Mouse (Mus musculus): ENCODE data around the gene Efcab12.
A peak's percentile ranks its signal among the peaks of the same experiment; 100 is the strongest.

Gene Efcab12

DNA sequence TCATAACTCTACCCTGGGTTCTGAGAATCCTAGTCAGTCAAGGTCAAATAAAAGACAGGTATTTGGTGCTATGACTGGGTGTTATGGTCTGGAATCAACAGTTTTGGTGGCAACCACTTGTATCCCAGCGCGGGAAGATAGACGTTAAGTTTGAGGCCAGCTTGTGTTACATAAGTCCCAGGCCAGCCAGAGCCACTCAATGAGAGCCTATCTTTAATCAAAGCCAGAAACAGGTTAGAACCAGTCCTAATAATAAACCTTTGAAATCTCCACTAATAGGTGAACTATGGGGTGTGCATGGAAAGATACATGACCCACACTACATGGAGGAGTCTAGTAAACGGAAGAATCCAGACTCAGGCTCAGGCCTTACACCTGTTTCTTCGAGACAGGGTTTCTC is 533 bp upstream of the Efcab12 start:
- DNase-seq = no peak

DNA sequence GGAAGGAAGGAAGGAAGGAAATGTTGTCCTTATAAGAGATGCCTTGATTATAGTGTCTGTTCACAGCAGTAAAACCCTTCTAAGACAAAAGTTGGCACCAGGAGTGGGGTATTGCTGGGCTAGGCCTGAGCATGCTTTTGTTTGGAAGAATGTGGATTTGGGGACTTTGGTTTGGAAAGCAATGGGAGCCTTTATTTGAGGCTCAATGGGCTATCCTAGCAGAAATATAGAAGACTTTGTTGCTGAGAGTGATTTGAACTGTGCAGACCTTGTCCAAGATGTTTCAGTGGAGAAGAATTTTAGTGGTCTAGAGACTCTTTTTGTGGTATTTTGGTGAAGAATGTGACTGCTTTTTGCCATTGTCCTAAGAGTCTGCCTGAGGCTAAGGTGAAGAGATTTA is 4.4 kb downstream of the Efcab12 start:
- DNase-seq = no peak

DNA sequence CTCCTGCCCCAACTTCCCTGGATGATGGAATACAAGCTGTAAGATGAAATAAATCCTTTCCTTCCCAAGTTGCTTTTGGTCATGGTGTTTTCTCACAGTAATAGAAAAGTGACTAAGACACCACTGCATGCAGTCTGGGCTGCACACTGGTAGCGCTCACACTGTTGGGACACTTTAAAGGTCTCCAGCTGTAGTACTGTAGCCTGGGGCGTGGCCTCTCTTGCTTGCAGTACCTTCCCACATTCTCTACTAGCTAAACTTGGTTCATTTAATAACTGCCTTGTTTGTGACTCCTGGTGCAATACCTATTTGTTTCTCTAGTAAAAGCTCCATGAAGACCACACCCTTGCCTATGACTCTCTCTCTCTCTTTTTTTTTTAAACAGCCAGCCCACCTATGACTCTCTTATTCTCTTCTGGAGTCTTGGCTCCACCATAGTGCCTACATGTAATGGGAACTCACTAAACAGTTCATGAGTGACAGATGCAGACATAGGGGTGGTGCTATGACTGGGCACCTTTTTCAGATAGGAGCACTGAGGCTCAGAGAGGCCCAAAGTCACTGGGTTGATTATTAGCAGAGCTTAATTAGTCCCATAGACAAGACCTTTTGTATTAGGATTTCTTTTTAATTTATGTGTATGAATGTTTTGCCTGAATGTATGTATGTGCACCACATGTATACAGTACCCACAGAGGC is 5.9 kb downstream of the Efcab12 start:
- no peak for DNase-seq

DNA sequence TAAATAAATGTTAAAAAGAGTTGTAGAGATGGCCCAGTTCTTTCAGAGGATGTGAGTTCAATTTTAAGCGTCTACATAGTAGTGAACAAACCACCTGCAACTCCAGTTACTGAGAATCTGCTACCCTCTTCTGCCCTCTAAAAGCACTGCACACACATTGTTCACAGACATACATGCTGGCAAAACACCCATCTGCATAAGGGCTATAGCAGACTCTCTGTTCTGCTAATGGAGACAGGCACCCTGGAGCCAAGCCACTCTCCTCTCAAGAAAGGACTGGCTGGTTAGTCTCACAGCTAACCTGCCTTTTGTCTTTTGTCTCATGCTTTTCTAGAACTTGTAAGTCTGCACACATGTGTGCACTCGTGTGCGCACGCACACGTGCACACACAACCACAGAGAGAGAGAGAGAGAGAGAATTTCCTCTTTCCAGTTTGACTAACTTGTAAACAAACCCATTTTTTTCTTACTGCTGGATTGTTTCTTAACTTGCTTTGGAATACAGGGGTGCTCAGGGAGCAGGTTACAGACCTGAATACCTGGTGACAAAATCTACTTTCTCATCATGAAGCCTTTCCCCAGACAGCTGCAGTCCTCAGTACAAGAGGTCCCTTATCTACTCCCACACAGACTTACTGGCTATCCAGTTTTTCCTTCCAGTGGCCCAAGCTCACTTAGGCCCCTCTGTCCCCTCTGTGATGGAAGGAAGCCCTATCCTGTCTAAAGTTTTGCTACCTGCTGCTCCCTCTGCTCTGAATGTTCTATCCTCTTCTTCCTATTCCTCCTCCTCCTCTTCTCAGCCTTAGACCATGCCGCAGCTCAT is 7.2 kb downstream of the Efcab12 start:
- DNase-seq = no peak

DNA sequence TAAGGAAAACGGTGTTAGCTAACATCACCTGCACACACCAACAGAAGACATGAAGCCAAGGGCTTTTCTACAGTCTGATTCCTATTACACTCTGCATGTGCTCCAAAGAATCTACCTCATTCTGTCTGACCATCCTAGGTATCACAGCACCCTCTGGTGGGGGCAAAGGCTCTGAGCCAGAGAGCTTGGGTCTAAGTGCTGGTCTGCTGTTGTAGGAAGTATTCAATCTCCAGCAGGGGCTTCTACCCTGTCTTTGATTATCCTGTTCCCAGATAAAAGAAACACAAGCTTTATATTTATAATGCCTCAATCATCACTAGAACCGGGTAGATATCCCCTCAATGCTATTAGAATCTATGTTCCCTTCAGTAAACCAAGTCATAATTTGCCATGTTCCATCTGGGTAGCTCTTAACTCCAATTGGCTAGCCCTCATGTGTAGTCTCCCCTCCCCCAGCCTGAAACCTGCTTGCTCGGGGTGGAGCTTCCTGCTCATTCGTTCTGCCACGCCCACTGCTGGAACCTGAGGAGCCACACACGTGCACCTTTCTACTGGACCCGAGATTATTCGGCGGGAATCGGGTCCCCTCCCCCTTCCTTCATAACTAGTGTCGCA is 14.3 kb downstream of the Efcab12 start:
- peak; percentile 76 for DNase-seq

DNA sequence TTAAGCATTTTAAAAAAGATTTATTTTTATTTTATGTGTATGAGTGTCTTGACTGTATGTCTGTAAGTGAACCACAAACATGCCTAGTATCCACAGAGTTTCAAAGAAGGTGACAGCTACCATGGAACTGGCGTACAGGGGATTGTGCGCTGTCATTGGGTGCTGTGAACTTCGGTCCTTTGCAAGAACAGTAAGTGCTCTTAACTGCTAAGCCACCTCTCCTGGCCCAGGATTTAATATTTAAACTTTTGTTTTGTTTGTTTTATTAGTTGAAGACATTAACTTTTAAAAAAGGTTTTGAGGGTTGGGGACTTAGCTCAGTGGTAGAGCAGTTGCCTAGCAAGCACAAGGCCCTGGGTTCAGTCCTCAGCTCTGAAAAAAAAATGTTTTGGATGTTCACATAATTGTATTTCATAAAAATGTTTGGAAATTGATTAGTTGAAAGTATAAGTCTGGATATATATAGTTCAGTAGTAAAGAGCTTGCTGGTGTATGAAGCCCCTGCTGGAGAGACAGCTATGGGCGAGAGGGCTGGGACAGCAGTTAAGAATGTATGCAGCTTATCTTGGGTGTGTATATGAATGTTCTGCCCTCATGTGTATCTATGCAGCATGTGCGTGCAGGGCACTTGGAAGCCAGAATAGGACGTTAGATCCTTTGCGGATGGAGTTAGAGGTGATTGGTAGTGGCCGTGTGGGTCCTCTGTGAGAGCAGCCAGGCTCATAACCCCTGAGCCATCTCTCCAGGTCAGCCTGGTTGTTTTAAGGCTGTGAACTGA is 16.8 kb downstream of the Efcab12 start:
- no peak for DNase-seq

DNA sequence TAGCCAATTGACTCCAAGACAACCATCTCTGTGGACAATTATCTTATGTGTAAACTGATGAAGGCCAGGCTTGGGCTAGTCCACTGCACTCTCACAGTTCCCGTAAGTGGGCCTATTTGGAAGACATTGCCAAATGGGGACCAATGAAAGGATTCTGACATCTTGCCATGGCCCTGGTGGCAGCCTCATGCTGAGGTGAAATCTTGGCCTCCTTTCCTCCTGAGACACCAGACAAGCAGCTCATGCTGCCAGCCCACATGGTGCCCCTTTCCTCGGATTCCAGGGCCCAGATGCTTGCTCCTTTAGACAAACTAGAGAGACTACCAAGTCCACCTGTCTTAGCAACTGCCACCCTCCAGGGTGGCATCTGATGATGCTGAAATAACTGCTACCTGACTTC is 20.1 kb downstream of the Efcab12 start:
- DNase-seq = no peak

DNA sequence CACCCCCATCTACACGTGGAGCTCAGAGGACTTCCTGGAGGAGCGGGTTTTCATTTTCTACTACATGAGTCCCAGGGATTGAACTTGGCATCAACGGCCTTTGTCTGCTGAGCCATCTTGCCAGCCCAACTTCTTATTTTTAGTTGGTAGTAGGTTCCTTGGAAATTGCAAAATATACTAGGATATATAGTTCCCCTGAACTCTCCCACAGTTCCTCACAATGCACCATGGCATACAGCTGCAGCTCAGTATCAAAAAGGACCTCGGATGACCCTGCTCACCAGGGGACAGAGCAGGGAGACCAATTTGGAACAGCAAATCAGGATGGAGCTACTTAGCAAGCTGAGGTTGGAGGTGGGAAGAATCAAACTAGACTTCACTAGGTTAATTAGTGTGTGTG is 23.2 kb downstream of the Efcab12 start:
- no peak for DNase-seq

DNA sequence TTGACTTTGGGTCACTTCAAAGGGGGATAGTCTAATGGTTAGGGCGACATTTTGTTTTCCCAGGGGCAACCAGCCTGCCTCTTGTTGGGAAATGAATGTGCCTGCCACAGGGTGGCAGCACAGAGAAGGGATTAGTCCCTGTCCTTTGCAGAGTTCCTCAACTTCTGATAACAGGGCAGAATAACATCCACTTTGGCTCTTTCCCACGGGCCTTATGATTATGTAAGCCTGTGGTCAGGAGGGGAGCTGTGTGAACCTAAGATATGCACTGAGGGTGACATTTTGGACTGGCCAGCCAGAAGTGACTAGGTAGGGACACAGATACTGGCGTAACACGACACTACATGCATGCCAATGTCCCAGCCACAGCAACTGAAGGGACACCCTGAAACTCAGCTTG is 24.1 kb downstream of the Efcab12 start:
- DNase-seq = peak; percentile 52 to 53

DNA sequence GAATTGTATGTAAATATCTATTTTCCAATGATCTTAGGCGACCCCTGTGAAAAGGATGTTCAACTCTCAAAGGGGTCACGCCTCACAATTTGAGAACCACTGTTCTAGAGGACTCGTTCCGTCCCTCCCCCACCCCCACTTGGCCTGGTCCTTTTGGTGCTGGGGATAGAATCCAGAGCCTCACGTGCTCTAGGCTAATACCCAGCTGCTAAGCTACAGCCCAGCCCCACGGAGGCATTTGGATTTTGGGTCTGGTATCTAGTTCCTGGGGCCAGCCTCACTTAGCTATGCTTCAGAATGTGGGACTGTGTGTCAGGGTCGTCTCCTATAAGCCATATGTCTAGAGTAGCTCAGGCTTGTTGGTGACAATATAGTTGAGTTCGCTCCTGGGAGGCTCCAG is 26.6 kb downstream of the Efcab12 start:
- DNase-seq = no peak

DNA sequence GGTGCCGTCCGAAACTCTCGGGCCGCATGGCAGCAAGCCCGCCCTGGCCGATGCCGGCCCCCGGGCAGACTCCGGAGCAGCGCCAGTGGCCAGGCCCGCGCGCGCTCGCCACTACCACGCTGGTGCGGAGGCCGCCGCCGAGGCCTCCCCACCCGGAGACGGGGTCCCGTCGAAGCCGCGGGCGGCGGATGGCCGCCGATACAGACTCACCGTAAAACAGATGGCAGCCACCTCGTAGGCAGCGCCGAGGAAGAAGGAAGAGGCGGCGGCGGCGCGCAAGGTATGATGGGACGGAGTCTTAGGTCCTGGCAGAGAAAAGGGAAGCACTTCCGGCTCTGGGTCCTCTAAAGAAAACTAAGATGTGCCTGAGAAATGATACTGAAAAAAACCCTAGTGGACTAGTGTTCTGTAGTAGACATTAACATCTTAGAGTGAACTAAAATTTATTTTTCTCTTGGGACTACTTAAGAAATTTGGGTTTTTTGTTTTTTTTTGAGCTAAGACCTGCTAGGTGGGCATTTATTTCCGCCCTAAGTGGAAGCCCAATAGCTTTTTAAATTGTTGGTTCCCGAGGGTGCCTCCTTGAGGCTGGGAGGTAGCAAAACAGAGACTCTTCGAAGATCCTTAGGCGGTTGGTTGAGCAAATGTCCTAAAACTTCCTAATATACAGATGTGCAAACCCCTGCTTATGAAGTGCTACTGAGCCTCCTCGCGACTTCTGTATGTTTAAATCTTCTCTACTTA is 29.6 kb downstream of the Efcab12 start, which contains the start of gene Rpl32:
Rpl32 (minus strand) TSS at position 260 of the 744 bp plus-strand sequence.
- DNase-seq = peak; percentile 84 to 85

DNA sequence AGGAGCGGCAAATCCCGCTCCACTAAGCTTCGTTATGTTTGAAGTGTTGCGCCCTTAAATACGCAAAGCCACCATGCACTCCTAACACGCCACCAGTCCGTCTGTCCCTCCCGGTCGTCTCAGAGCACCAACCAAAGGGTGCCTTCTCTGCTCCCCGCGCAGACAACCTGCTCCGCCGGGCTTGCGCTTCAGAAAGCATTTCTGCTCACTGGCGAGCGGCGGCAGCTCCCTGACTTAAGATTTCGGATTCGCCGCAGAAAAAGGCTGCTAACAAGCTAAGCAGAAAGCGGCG is 30.1 kb downstream of the Efcab12 start:
- DNase-seq = no peak

DNA sequence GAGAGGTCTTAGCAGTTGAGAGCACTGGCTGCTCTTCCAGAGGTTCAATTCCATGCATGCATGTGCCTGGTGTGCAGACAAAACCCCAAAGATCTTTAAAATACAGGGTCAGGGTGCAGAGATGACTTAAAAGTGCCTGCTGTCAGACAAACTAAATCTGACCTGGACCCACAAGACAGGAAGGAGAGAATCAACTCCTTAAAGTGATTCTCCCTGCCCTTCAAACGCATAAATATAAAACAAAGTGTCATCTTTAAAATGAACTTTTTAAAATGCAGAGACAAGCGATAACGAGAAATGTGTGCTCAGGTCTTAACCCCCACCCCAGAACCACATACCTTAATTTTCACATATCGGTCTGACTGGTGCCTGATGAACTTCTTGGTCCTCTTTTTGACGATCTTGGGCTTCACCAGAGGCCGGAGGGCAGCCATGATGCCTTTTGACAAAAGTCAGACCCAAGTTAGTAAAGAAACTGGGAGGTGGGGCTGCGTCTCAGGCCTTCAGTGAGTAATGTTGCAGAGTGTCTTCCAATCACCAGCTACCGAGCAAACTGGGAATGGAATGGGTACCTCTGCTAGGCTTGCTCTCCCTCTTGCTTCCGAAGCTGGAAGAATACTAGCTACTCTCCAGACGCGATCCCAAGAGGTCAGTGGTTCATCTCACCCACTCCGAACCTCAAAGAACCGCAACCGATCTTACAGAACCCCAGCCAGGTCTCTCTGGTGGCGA is 30.6 kb downstream of the Efcab12 start:
- no peak for DNase-seq

DNA sequence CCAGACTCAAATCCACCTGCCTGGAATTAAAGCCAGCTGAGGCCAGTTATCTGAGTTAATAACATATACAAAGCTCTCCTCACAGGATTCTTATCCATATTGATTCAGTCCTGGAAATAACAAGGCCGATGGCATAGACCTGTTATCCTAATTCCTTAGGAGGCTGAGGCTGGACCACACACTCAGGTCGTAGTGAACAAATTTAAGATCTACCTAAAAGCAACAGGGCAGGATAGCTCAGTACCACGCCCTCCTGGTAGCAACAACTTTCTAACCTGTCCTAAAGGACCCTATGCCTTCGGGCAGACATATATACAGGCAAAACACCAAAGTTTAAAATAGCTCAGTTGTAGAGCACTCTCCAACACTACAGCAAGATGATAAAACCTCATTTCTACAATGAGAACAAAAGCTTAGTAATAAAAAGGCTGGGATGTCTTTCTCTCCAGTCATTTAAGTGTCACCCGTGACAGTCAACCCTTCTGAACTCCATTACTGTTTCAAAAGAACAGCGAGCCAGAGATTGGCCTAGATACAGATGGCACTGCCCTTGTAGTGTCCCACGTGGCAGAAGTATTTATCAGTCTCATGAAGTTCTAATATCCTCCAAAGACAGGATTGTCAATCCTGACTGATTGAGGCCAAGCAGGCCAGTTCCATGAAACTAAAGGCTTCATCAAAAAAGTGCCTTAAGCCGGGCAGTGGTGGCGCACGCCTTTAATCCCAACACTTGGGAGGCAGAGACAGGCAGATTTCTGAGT is 33.6 kb downstream of the Efcab12 start:
- DNase-seq = no peak

DNA sequence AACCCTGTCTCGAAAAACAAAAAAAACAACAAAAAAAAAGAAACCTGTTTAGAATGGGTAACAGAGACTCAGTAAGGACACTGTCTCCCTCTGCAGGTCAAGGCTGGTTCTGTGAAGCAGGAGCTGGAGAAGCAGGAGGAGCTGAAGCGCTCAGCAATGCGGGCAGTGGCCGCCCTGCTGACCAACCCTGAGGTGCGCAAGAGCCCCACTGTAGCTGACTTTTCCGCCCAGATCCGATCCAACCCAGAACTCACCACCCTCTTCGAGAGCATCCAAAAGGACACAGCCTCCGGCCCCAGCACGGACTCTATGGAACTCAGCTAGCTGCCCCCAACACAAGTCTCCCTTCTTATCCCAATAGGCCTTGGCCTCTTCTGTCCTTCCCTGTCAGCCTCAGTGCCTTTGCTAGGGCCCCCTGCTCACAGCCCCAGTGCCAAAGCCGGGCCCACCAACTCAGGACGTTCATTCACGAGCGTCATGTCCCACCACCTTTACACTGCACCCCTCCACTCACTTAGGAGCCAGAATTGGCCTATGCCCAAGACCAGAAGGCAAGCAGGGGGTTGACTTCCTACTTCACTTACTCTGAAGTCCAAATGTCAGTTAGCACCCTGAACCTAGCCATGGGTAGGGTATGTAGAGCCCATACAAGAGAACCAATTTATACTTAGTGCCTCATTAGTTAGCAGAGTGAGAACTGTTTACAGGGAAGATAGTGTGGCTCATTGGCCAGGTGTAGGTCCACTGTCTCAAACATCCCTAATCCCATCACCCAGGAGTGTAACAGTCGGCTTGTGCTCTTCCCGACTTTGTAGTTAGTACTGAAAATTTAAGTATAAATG is 34.5 kb downstream of the Efcab12 start:
- peak; percentile 56 to 57 for DNase-seq

DNA sequence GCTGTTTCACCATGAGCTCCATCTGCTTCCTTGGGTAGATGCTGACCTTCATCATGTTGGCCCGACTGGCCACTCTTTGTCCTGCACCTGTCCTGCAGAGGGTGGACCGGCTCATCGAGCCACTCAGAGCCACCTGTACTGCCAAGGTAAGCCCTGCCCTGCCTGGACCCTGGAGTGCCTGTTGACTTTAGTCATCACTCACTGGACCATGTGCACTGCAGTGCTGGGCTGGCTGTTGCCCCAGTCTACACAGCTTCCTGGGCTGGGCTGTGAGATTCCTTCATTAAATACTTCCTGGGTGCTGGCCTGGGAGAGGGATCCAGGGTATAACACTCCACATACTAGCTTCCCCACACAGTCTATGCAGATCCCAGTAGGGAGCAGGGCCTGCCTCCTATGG is 36.4 kb downstream of the Efcab12 start:
- no peak for DNase-seq

DNA sequence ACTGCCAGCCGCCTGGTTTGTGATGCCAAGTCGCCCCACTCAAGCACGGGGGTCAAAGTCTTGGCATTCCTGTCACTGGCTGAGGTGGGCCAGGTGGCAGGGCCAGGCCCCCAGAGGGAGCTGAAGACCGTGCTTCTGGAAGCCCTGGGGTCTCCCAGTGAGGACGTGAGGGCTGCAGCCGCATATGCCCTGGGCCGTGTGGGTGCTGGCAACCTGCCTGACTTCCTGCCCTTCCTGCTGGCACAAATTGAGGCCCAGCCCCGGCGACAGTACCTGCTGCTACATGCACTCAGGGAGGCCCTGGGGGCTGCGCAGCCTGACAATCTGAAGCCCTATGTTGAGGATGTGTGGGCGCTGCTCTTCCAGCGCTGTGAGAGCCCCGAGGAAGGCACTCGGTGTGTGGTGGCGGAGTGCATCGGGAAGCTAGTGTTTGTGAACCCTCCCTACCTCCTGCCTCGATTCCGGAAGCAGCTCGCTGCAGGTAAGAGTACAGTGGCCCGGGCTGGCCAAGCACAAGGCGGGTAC is 45.5 kb downstream of the Efcab12 start:
- peak; percentile 46 to 60 for DNase-seq

DNA sequence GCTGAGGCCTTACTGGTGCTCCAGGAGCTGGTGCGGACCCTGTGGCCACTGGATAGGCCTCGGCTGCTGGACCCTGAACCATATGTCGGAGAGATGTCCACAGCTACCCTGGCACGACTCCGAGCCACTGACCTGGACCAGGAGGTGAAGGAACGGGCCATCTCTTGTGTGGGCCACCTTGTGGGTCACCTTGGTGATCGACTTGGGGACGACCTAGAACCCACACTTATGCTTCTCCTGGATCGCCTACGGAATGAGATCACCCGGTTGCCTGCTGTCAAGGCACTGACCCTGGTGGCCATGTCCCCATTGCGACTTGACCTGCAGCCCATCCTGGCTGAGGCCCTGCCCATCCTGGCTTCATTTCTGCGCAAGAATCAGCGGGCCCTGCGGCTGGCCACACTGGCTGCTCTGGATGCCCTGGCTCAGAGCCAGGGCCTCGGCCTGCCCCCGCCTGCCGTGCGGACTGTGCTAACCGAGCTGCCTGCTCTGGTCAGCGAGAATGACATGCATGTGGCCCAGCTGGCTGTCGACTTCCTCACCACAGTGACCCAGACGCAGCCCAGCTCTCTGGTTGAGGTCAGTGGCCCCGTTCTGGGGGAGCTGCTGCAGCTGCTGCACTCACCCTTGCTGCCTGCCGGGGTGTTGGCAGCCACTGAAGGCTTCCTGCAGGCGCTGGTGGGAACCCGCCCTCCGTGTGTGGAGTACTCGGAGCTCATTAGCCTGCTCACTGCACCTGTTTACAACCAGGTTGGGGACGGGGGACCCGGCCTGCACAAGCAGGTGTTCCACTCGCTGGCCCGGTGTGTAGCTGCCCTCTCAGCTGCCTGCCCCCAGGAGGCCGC is 46.1 kb downstream of the Efcab12 start:
- DNase-seq = peak; percentile 39 to 51

DNA sequence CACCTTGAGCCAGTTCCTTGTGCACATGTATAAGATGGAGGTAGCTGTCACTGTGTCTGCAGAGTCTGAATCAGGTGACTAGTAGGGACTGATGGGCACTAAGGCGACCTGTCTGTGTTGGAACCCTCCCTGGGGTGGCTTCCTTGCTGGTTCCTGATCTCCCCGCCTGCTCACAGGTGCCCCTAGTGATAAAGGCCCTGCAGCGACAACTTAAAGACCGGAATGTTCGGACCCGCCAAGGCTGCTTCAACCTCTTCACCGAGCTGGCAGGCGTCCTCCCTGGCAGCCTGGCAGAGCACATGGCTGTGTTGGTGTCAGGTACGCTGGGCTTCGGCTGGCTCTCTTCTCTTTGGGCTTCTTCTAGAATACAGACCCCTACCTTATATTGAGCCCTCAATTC is 47.2 kb downstream of the Efcab12 start:
- no peak for DNase-seq
